Mouse (Mus musculus): ENCODE measurements around the gene Gm3739.
"Not testable (repeated sequence)": the region's sequence is repeated elsewhere in the genome, so short reads cannot be mapped to it uniquely, and the experiment has no call there.

Gm3739 gene

DNA sequence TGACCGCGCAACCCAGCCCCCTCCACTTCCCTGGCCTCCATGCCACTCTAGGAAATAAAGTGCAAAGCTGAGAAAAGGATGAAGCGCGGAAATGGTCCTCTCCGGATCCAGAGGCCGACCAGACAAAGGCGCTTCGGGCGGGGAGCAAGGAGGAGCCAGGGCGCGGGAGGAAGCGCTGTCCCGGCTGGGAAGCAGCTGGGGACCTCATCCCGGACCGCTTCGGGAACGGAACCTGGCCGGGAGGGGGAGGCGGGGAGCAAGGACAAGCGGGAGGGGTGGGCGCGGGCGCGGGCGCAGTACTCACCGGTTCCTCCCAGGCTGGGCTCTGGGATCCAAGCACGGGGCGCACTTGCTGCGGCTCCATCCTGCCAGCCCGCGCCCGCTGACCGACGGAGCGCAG is at the start of gene Gm3739:
TSS of gene Gm3739 (minus strand) at position 389 of the 400 bp plus-strand sequence.
- DNase-seq (ENCODE audit: inconsistent ontology term) = not testable (repeated sequence)

- DNase-seq (ENCODE audit: inconsistent ontology term) = not testable (repeated sequence)
Measured at GRCm38 (mm10) chr14:7332295-7332694, 17.4 kb upstream of the Gm3739 start, which contains the start of gene Gm5797. Gene Gm5797, minus strand, starts transcription at chr14:7332395.

DNA sequence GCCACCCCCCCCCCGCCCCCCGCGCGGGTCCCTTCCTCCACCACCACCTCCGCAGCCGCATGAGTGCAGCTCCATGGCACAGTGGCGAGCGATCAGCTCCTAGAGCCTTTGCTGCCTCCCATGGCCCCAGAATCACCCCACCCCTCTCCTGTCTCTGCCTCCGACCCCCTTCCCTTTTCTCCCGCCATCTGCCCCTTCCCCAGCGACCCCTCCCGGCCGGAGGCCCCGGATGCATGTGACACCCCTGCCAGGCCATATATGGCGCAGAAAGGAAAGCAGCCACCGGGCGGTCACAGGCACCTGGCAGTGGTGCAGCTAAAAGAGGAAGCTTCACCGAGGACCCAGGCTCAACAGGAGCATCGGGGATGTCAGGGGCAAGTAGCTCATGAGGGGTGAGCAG is 244 bp upstream of the Gm3739 start:
- DNase-seq (ENCODE audit: inconsistent ontology term) = peak; percentile 4

GRCm38 (mm10) chr14:7264614-7265013 is 50.2 kb downstream of the Gm3739 start, which contains the start of gene Gm3727:
Gene Gm3727, minus strand, starts transcription at chr14:7264714.
- DNase-seq (ENCODE audit: inconsistent ontology term) = not testable (repeated sequence)
